Mouse (Mus musculus) brain, embryonic 14.5 days (tissue): ENCODE measurements around the gene Pard3b.

Source experiments
- CTCF ChIP-seq: fragments of 200-500 bp; IDR thresholded peaks from 2 replicates; pipeline ENCODE4 v1.5.1; 2012; ENCODE audit warnings: inconsistent platforms, mild to moderate bottlenecking, moderate library complexity, borderline replicate concordance; ENCODE audit not compliant: insufficient read depth, insufficient read length; ENCODE audit errors: extremely low read depth
- POLR2A ChIP-seq: fragments of 200-500 bp; IDR thresholded peaks from 2 replicates; pipeline ENCODE4 v1.6.1; 2012; ENCODE audit warnings: mild to moderate bottlenecking, inconsistent platforms, borderline replicate concordance; ENCODE audit not compliant: poor library complexity, insufficient read depth, insufficient read length, severe bottlenecking; ENCODE audit errors: extremely low read depth

DNA sequence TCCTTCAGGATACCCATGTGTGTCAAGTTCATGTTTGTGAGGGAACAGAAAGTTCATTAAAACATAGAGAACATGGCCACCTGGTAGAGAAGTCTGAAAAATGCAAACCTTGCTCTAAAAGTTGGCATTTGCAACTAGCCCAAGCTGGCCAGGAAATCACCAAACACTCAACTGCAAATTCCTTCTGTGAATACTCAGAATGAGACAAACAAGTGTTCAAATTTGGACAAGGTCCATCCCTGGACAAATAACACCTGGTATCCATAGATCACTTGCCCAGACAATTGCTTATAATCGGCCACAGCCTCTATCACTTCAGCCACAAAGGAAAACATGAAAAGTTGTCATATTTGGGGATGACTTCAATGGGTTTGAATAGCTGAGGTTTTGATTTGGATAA, 701.6 kb downstream of the Pard3b start:
- no peak for TF ChIP-seq CTCF
- no peak for TF ChIP-seq POLR2A
